Comparison of ENCODE assay signal across 12 mouse cellular contexts in the genomic region with DNA sequence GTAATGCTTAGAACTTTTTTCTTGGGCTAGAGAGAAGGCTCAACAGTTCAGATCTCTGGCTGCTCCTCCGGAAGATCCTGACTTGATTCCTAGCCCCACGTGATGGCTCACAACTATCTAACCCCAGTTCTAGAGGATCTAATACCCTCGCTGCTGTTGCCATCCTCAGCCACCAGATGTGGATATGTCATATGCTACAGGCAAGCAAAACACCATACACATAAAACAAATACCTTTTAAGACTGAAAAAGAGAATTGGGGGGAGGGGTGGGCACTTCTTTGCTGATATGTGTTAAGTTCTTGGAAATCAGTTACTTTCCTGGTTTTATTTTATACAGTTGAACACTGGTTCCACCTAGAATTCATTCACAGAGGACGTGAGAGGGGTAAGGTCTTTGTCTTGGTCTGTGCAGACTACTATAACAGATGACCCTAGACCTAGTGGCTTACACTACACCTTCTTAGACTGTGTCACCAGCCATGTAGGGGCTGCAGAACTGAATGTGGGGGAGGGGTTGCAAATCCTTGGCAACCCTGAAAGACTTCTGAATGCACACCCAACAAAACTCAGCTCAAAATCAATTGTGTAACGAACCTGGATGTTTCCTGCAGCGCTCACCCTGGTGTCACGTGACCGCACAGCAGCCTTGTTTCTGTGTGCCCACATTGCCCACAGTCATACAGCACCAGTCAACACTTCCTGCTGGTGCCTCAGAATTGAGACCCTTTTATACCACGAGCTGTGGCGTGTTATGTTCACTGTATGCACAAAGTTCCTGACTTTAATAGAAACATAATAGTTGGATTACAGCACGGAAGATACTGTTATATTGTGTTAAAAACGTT.
DNase-seq lines count a peak whose midpoint lies in the region.
"Had no signal": no experiment of that assay in that cellular context is flagged by ENCODE, and none has a peak within 500 bp of the region (broad histone marks: within the 10 kb centered on the region; RNA-seq: fewer than 3 reads in every experiment).

No protein-coding gene starts in this region.

- DNase-seq in spleen, adult 18-20 months: peak; percentile 23 to 31
- DNase-seq in spleen, postnatal 14 days (ENCODE audit: low spot score in 2 of 2): no peak
- DNase-seq in c-Kit-positive CD71-positive TER-119-negative erythroid progenitor cells, embryonic 14.5 days (ENCODE audit: low read depth): peak; percentile 5
- DNase-seq in naive thymus-derived CD4-positive, alpha-beta T cell, adult 2 months (ENCODE audit: low read depth): peak; percentile 88
- DNase-seq in thymus, postnatal 4 days: peak; percentile 86
- no peak for DNase-seq in embryo, embryonic 11 days
- no peak for DNase-seq in cerebellum, adult 9-11 months
- DNase-seq: adrenal gland, postnatal 25 days; cerebellum, postnatal 25 days; gastrocnemius, postnatal 36 days; kidney, postnatal 10 days; liver, embryonic 13.5 days had no signal

Comparison
In these comparisons a context has a peak if more than half of its experiments do, and no peak if none do; other contexts are left out.
1. DNase-seq: peak in spleen, adult 18-20 months (2 of 2), c-Kit-positive CD71-positive TER-119-negative erythroid progenitor cells, embryonic 14.5 days (single experiment), naive thymus-derived CD4-positive, alpha-beta T cell, adult 2 months (single experiment) and thymus, postnatal 4 days (single experiment); none in spleen, postnatal 14 days (0 of 2), embryo, embryonic 11 days (single experiment) and cerebellum, adult 9-11 months (single experiment).